Mouse (Mus musculus): ENCODE measurements around the gene Fam19a3. TPM values are rescaled to one million over a fixed set of nuclear protein-coding genes. Genes with fewer than 3 reads are reported as not detected.
A peak's percentile ranks its signal among the peaks of the same experiment; 100 is the strongest.
"Not testable (repeated sequence)": the region's sequence is repeated elsewhere in the genome, so short reads cannot be mapped to it uniquely, and the experiment has no call there.

Gene Fam19a3
- total RNA-seq, 2 experiments from 2014 or later, result not detected

GRCm38 (mm10) chr3:104767141-104767540 is 14.5 kb downstream of the Fam19a3 start:
- no peak for DNase-seq (ENCODE audit: low spot score in 2 of 2)

DNA sequence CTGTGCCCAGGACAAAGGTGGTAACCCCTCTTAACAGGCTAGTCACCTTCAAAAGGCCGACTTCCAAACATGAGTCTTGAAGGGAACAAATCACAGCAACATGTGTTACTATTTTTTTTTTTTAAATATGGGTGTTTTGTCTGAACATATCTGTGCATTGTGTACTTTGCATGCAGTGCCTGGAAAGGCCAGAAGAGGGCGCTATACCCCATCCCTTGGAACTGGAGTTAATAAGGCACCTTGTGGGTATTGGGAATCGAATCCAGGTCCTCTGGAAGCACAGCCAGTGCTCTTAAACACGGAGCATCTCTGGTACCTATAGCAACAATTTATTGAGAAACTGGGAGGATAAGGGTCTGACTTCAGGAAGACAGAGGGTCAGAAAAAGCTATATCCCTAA is 16.6 kb downstream of the Fam19a3 start:
- DNase-seq (ENCODE audit: low spot score in 2 of 2), result no peak

GRCm38 (mm10) chr3:104762103-104762863 is 19.4 kb downstream of the Fam19a3 start:
- DNase-seq (ENCODE audit: low spot score in 2 of 2), result not testable (repeated sequence)

- no peak for DNase-seq (ENCODE audit: low spot score in 2 of 2)
These were observed 22.8 kb downstream of the Fam19a3 start for GRCm38 (mm10) chr3:104758869-104759268.

DNA sequence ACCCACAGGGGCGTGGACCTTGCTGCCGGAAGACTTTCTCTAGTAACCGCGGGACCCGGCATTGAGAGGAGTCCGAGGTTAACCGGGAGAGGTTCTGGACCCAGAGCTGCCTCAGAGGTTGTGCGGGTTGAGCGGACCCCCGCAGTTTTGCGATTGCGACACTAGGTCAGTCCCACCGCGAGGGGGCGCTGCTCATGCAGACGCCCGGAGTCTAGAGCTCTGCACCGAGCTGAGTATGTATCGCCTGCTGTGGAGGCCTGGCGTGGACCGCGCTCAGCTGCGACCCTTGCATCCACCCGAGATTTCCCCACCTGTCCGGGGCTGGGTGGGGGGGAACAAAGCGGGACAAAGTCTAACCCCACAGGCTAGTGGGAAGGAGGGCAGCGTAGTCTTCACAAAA is 23.2 kb downstream of the Fam19a3 start:
- peak; percentile 75 to 82 for DNase-seq (ENCODE audit: low spot score in 2 of 2)

DNA sequence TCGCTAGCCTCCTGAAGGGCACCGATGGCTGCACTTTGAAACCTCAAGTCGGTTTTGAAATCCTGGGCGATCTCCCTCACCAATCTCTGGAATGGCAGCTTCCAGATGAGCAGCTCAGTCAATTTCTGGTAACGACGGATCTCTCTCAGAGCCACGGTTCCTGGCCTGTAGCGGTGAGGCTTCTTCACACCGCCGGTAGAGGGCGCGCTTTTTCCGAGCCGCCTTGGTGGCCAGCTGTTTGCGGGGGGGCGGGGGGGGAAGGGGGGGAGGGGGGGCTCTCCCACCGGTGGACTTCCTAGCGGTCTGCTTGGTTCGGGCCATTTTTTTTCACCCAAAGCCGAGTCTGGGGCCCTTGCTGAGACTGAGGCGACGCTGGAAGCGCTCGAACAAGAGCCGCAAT is 28.8 kb downstream of the Fam19a3 start:
- peak in 1 of 2 experiments; percentile 20 for DNase-seq (ENCODE audit: low spot score in 2 of 2)

GRCm38 (mm10) chr3:104743864-104744263 is 37.8 kb downstream of the Fam19a3 start:
- DNase-seq (ENCODE audit: low spot score in 2 of 2), result no peak

GRCm38 (mm10) chr3:104743161-104743560 is 38.5 kb downstream of the Fam19a3 start:
- DNase-seq (ENCODE audit: low spot score in 2 of 2), result no peak

GRCm38 (mm10) chr3:104741954-104742353 is 39.7 kb downstream of the Fam19a3 start:
- no peak for DNase-seq (ENCODE audit: low spot score in 2 of 2)

- DNase-seq (ENCODE audit: low spot score in 2 of 2), result no peak
These were observed 47.0 kb downstream of the Fam19a3 start for GRCm38 (mm10) chr3:104734654-104735053.

DNA sequence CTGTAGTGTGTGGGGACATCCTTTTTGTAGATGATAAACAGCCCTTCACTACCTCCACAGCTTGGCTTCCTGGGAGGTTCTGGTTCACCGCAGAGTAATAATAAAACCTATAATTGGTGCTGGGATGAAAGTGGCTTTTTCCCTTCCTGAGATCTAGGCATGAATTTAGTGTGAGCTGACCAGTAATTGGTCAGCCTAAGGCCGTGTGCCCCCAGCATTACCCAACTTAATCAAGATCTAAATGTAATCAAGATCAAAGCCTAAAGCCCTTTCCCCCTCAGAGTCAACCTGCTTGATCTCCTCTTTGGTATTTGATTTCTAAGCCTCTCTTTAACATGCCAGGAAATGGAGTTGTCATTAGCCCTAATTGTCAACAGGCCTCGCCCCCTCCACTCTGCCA is 48.7 kb downstream of the Fam19a3 start:
- DNase-seq (ENCODE audit: low spot score in 2 of 2), result no peak

DNA sequence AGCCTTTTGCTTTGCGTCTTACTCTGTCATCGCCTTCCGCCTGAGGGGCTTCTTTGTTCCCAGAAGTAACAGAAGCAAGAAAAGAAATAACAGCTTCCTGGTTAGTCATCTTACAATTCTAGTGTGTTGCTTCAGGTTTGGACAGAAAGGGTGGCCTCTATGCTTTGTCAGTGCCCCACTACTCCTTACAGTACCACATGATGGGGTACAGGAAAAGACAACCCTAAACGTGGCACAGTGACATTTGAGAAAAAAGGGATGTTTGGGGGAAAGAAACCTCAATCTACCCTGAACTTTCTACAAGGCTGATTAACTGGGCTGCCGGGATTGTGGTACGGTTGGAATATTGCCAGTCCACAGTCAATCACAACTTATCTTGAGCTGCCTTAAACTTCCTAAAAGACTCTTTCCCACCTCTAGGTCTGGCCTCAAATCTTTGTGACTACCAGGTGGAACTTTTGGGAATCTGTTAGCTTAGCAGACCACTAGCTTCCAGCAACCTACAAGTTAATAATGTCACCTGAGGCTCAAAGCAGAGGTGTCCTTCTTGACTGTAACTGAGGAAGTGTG is 52.3 kb downstream of the Fam19a3 start:
- DNase-seq (ENCODE audit: low spot score in 2 of 2), result no peak

Other genes with a start within 250 kb of the Fam19a3 start
- 10 to 100 TPM; 76.3 to 82.4 TPM for gene Slc16a1, start 143.2 kb downstream of the Fam19a3 start, total RNA-seq (2021)
- 1 to 10 TPM in 1 of 2 experiments, under 1 TPM in 1; 0.76 to 1.0 TPM for gene Ppm1j, start 784 bp downstream of the Fam19a3 start, total RNA-seq (2021)
- gene Rhoc, start 6.5 kb upstream of the Fam19a3 start, total RNA-seq (2021), result 10 to 100 TPM; 37.2 to 39.2 TPM
- 10 to 100 TPM in 1 of 2 experiments, 1 to 10 TPM in 1; 9.1 to 11.4 TPM for gene Mov10, start 36.7 kb upstream of the Fam19a3 start, total RNA-seq (2021)
- gene St7l, start 82.2 kb upstream of the Fam19a3 start, total RNA-seq (2021), result 10 to 100 TPM; 24.4 to 37.5 TPM
- gene Capza1, start 82.7 kb upstream of the Fam19a3 start, total RNA-seq (2021), result 10 to 100 TPM; 39.2 to 56.7 TPM
- gene Wnt2b, start 180.1 kb upstream of the Fam19a3 start, total RNA-seq (2021), result under 1 TPM; 0.74 to 0.89 TPM

Measured in layer of hippocampus, postnatal 10 days (tissue).